Mouse (Mus musculus) embryonic facial prominence, embryonic 15.5 days (tissue): ENCODE results near the gene Rap2c. TPM values are rescaled to one million over a fixed set of nuclear protein-coding genes. Genes with fewer than 3 reads are reported as not detected.
A peak's percentile ranks its signal among the peaks of the same experiment; 100 is the strongest.

Experiments used
- ATAC-seq: fragments of 200-750 bp; cut with Nextera tagmentation; 2 replicates; pipeline ENCODE4 v1.8.0; 2017; ENCODE audit warnings: low read depth, moderate TSS enrichment; ENCODE audit not compliant: insufficient number of reproducible peaks, low FRiP score, low TSS enrichment
- H3K27ac ChIP-seq: fragments of 300-500 bp; sonication (generic); replicated peaks from 2 replicates; pipeline ENCODE4 v1.5.1; 2015; ENCODE audit warnings: mild to moderate bottlenecking, inconsistent platforms
- H3K27me3 ChIP-seq: fragments of 300-500 bp; sonication (generic); 2 replicates; pipeline ENCODE4 v1.6.1; 2015; ENCODE audit warnings: inconsistent platforms
- H3K36me3 ChIP-seq: fragments of 300-500 bp; sonication (generic); 2 replicates; pipeline ENCODE4 v1.6.1; 2015; ENCODE audit warnings: mild to moderate bottlenecking, inconsistent platforms
- H3K4me1 ChIP-seq: fragments of 300-500 bp; sonication (generic); 2 replicates; pipeline ENCODE4 v1.6.1; 2015; ENCODE audit warnings: inconsistent platforms
- H3K4me2 ChIP-seq: fragments of 300-500 bp; sonication (generic); replicated peaks from 2 replicates; pipeline ENCODE4 v1.6.1; 2015; ENCODE audit warnings: mild to moderate bottlenecking, inconsistent platforms
- H3K4me3 ChIP-seq: fragments of 300-500 bp; sonication (generic); replicated peaks from 2 replicates; pipeline ENCODE4 v1.5.1; 2015; ENCODE audit warnings: mild to moderate bottlenecking, inconsistent platforms
- H3K9ac ChIP-seq: fragments of 300-500 bp; sonication (generic); 2 replicates; pipeline ENCODE4 v1.6.1; 2015; ENCODE audit warnings: inconsistent platforms
- H3K9me3 ChIP-seq: fragments of 300-500 bp; sonication (generic); replicated peaks from 2 replicates; pipeline ENCODE4 v1.6.1; 2016; ENCODE audit warnings: inconsistent platforms
- WGBS: fragments of 180-500 bp; shearing (Covaris S2); methylation state at CpG from one replicate; pipeline ENCODE4 v1.1.7; 2015; 5-methylcytosine and 5-hydroxymethylcytosine counted together
- polyA plus RNA-seq: library from polyadenylated mRNA; unstranded; fragments of >200 nt; fragmentation: Nextera tagmentation; extraction: Ambion mirVana; gene quantifications from 2 replicates; pipeline ENCODE4 v1.2.1, GENCODE M21; 2015

Rap2c gene
- polyA plus RNA-seq, 1 experiment from 2014 or later: 26.1 TPM

DNA sequence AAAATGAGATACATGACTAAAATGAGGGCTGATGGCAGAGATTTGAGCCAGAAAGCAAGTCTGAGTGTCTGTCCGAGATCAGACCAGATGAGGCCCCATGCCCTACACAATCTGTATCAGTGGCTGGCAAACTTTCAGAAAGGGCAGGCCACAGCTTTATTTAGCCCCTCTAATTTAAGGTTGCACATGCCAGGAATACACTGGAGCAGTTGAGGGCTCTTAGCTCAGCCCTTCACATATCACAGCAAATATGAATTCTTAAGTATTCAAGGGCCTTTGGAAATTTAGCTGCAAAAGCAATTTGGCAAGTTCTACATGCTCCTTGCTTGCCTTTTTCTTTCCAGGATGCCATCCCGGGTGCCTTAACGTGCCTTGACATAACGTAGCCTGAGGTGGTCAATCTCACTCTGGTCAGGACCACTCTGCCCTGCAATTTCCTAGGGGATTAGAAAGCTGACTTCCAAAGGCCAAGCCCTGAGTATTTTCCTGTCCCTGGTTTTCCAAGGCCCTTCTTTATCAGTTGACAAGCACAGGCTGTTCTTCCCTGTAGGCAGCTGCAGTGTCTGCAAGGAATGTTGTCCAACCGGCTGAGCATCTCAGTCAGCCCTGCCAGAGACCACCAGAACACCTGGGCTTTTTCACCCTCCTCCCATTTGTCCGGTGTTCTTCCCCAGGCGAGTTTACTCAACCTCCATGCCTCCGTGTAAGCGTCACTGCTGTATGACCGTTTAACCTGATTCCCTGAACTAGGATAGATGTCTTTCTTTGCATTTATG, 49.5 kb downstream of the Rap2c start:
- 47% methylated on average over 10 of the region's 10 CpGs for WGBS
- Histone ChIP-seq H3K36me3 (no peaks in the 10 kb centered on the region), H3K27ac (peak overlapping the region; percentile 39; the same call in 1 of the 2 replicates), H3K9ac (no peak overlapping the region), H3K27me3 (no peaks in the 10 kb centered on the region), H3K4me1 (no peaks in the 10 kb centered on the region), H3K9me3 (no peaks in the 10 kb centered on the region), H3K4me2 (no peak overlapping the region), H3K4me3 (no peak overlapping the region)
- ATAC-seq: no peak

DNA sequence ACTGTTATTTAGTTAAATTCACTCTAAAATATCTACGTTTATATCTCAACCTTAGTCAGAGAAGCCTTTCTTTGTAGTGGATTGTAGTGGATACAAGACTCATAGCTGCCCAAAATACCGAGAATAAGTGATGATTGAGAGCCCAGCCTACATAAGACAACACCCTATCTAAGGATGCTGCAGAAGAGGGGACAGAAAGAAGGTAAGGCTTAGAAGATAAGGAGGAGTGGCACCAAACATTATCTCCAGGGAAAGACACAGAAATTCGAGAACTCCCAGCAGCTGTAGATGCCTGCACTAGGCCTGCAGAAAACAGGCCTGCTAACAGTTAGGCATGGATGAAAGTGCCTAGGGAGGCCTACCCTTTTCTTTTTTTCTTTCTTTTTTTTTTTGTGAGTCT, 52.7 kb downstream of the Rap2c start:
- no peak for ATAC-seq
- H3K27ac ChIP-seq: no peak overlapping the region
- no peaks in the 10 kb centered on the region for H3K9me3 ChIP-seq
- WGBS: 60% methylated on average over 3 of the region's 3 CpGs
- H3K4me1 ChIP-seq: no peaks in the 10 kb centered on the region
- H3K4me2 ChIP-seq: no peak overlapping the region
- no peaks in the 10 kb centered on the region for H3K36me3 ChIP-seq
- no peak overlapping the region for H3K9ac ChIP-seq
- H3K27me3 ChIP-seq: no peaks in the 10 kb centered on the region
- H3K4me3 ChIP-seq: no peak overlapping the region

DNA sequence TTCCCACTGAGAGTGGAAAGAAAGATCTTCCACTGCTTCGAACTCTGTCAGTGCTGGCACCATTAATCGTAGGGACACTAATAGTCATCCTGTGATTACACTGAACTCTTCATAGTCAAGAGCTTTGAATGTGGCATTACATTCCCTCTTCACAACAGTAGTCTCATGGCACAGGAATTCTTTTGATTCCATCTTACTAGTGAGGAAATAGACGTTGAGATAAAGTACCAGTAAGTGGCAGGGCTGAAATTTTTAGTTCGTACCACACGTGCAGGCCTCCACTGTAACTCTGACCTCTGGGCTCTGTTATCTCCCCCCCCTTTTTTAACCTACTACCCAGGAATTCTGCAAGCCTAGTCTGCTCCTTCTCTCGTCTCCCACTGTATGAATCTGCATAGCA, 54.9 kb downstream of the Rap2c start:
- Histone ChIP-seq H3K4me2 (no peak overlapping the region), H3K27ac (no peak overlapping the region)
- no peak for ATAC-seq

More for the DNA sequence above, 54.9 kb downstream of the Rap2c start:
- H3K9ac ChIP-seq: no peak overlapping the region
- H3K9me3 ChIP-seq: no peaks in the 10 kb centered on the region
- no peak overlapping the region for H3K4me3 ChIP-seq
- H3K27me3 ChIP-seq: no peaks in the 10 kb centered on the region
- WGBS: 41% methylated on average over 6 of the region's 6 CpGs
- no peaks in the 10 kb centered on the region for H3K4me1 ChIP-seq
- no peaks in the 10 kb centered on the region for H3K36me3 ChIP-seq

Other genes with a start within 250 kb of the Rap2c start
- gene Stk26, start 177.0 kb downstream of the Rap2c start, polyA plus RNA-seq: 10.2 and 10.4 TPM in 2 replicates
- gene Frmd7, start 75.3 kb downstream of the Rap2c start, polyA plus RNA-seq: 0.11 and 0.16 TPM in 2 replicates
- gene Mbnl3, start 188.5 kb upstream of the Rap2c start, polyA plus RNA-seq: 9.3 and 9.5 TPM in 2 replicates